Mouse (Mus musculus): ENCODE measurements at regions not wholly inside any gene's neighbourhood (a gene's known extent, or its start where the extent isn't known, plus 50 kb on each side); places are given as distances from the start of the nearest gene placed in this dataset.
A peak's percentile ranks its signal among the peaks of the same experiment; 100 is the strongest.

GRCm38 (mm10) chr11:44155591-44155990 lies 244.3 kb upstream of the Il12b start:
- no peak for TF ChIP-seq CTCF (IDR thresholded peaks at IDR 0.05)
- no peak overlapping the region for H3K4me3 ChIP-seq (ENCODE audit: low read depth, low read length)
- ATAC-seq (ENCODE audit: low FRiP score) (no peak), DNase-seq (ENCODE audit: low spot score) (no peak)
- H3K9me3 ChIP-seq (ENCODE audit: low read length), result no peaks in the 10 kb centered on the region
- 47% methylated on average over 2 of the region's 2 CpGs for WGBS
- no peak overlapping the region for H3K27ac ChIP-seq (ENCODE audit: low read depth, low read length)
- H3K9ac ChIP-seq (replicated peaks; ENCODE audit: low read length, poor library complexity, severe bottlenecking), result no peak overlapping the region
- H3K4me1 ChIP-seq (ENCODE audit: insufficient read depth, low read length), result no peaks in the 10 kb centered on the region
- no peaks in the 10 kb centered on the region for H3K36me3 ChIP-seq (ENCODE audit: insufficient read depth, low read length)
- no peaks in the 10 kb centered on the region for H3K27me3 ChIP-seq (ENCODE audit: insufficient read depth, low read length)
- no peak overlapping the region for H3K4me2 ChIP-seq (ENCODE audit: low read depth, low read length, poor library complexity, severe bottlenecking)

- DNase-seq (ENCODE audit: low spot score), result peak; percentile 67
- no peak for ATAC-seq (ENCODE audit: low FRiP score)
- H3K36me3 ChIP-seq (ENCODE audit: insufficient read depth, low read length), result no peaks in the 10 kb centered on the region
- no peak overlapping the region for H3K4me3 ChIP-seq (ENCODE audit: low read depth, low read length)
- H3K27ac ChIP-seq (ENCODE audit: low read depth, low read length), result no peak overlapping the region
- H3K9me3 ChIP-seq (ENCODE audit: low read length), result no peaks in the 10 kb centered on the region
- H3K4me1 ChIP-seq (ENCODE audit: insufficient read depth, low read length), result no peaks in the 10 kb centered on the region
- WGBS, result 40% methylated on average over 5 of the region's 5 CpGs
- TF ChIP-seq CTCF (IDR thresholded peaks at IDR 0.05), result no peak
- no peak overlapping the region for H3K4me2 ChIP-seq (ENCODE audit: low read depth, low read length, poor library complexity, severe bottlenecking)
- H3K9ac ChIP-seq (replicated peaks; ENCODE audit: low read length, poor library complexity, severe bottlenecking), result no peak overlapping the region
- H3K27me3 ChIP-seq (ENCODE audit: insufficient read depth, low read length), result no peaks in the 10 kb centered on the region
These were observed 243.8 kb upstream of the Il12b start for GRCm38 (mm10) chr11:44156081-44156480.

- 74% methylated on average over 3 of the region's 3 CpGs for WGBS
- no peaks in the 10 kb centered on the region for H3K4me1 ChIP-seq (ENCODE audit: insufficient read depth, low read length)
- no peak overlapping the region for H3K9ac ChIP-seq (replicated peaks; ENCODE audit: low read length, poor library complexity, severe bottlenecking)
- ATAC-seq (ENCODE audit: low FRiP score) (no peak), DNase-seq (ENCODE audit: low spot score) (no peak)
- TF ChIP-seq CTCF (IDR thresholded peaks at IDR 0.05), result no peak
- H3K9me3 ChIP-seq (ENCODE audit: low read length), result no peaks in the 10 kb centered on the region
- no peak overlapping the region for H3K4me3 ChIP-seq (ENCODE audit: low read depth, low read length)
- no peaks in the 10 kb centered on the region for H3K27me3 ChIP-seq (ENCODE audit: insufficient read depth, low read length)
- no peak overlapping the region for H3K4me2 ChIP-seq (ENCODE audit: low read depth, low read length, poor library complexity, severe bottlenecking)
- H3K27ac ChIP-seq (ENCODE audit: low read depth, low read length), result no peak overlapping the region
- no peaks in the 10 kb centered on the region for H3K36me3 ChIP-seq (ENCODE audit: insufficient read depth, low read length)
These were observed 243.1 kb upstream of the Il12b start for GRCm38 (mm10) chr11:44156490-44157345.

- Histone ChIP-seq H3K9ac (replicated peaks; ENCODE audit: low read length, poor library complexity, severe bottlenecking) (no peak overlapping the region), H3K4me2 (ENCODE audit: low read depth, low read length, poor library complexity, severe bottlenecking) (no peak overlapping the region), H3K4me3 (ENCODE audit: low read depth, low read length) (no peak overlapping the region), H3K36me3 (ENCODE audit: insufficient read depth, low read length) (no peaks in the 10 kb centered on the region), H3K4me1 (ENCODE audit: insufficient read depth, low read length) (no peaks in the 10 kb centered on the region), H3K9me3 (ENCODE audit: low read length) (no peaks in the 10 kb centered on the region), H3K27ac (ENCODE audit: low read depth, low read length) (no peak overlapping the region), H3K27me3 (ENCODE audit: insufficient read depth, low read length) (no peaks in the 10 kb centered on the region)
- DNase-seq (ENCODE audit: low spot score) (no peak), ATAC-seq (ENCODE audit: low FRiP score) (no peak)
- WGBS, result 76% methylated on average over 5 of the region's 5 CpGs
- TF ChIP-seq CTCF (IDR thresholded peaks at IDR 0.05), result no peak
These were observed 241.6 kb upstream of the Il12b start for GRCm38 (mm10) chr11:44158236-44158635.

- Histone ChIP-seq H3K4me3 (ENCODE audit: low read depth, low read length) (no peak overlapping the region), H3K27me3 (ENCODE audit: insufficient read depth, low read length) (no peaks in the 10 kb centered on the region), H3K4me1 (ENCODE audit: insufficient read depth, low read length) (no peaks in the 10 kb centered on the region), H3K36me3 (ENCODE audit: insufficient read depth, low read length) (no peaks in the 10 kb centered on the region), H3K27ac (ENCODE audit: low read depth, low read length) (no peak overlapping the region), H3K9ac (replicated peaks; ENCODE audit: low read length, poor library complexity, severe bottlenecking) (no peak overlapping the region), H3K4me2 (ENCODE audit: low read depth, low read length, poor library complexity, severe bottlenecking) (no peak overlapping the region), H3K9me3 (ENCODE audit: low read length) (no peaks in the 10 kb centered on the region)
- DNase-seq (ENCODE audit: low spot score), result no peak
- WGBS, result 88% methylated on average over 7 of the region's 7 CpGs
- no peak for TF ChIP-seq CTCF (IDR thresholded peaks at IDR 0.05)
- no peak for ATAC-seq (ENCODE audit: low FRiP score)
These were observed 238.0 kb upstream of the Il12b start for GRCm38 (mm10) chr11:44161734-44162418.

- Histone ChIP-seq H3K27ac (ENCODE audit: low read depth, low read length) (no peak overlapping the region), H3K9me3 (ENCODE audit: low read length) (no peaks in the 10 kb centered on the region), H3K36me3 (ENCODE audit: insufficient read depth, low read length) (no peaks in the 10 kb centered on the region), H3K4me1 (ENCODE audit: insufficient read depth, low read length) (no peaks in the 10 kb centered on the region), H3K27me3 (ENCODE audit: insufficient read depth, low read length) (no peaks in the 10 kb centered on the region), H3K9ac (replicated peaks; ENCODE audit: low read length, poor library complexity, severe bottlenecking) (no peak overlapping the region), H3K4me2 (ENCODE audit: low read depth, low read length, poor library complexity, severe bottlenecking) (no peak overlapping the region), H3K4me3 (ENCODE audit: low read depth, low read length) (no peak overlapping the region)
- ATAC-seq (ENCODE audit: low FRiP score) (no peak), DNase-seq (ENCODE audit: low spot score) (no peak)
- no peak for TF ChIP-seq CTCF (IDR thresholded peaks at IDR 0.05)
- WGBS, result 71% methylated on average over 4 of the region's 4 CpGs
These were observed 236.8 kb upstream of the Il12b start for GRCm38 (mm10) chr11:44163049-44163448.
